Mouse (Mus musculus) midbrain, embryonic 13.5 days (tissue): ENCODE data around the gene Igf1r. TPM values are rescaled to one million over a fixed set of nuclear protein-coding genes. Genes with fewer than 3 reads are reported as not detected.

Source experiments
- ATAC-seq: fragments of 200-750 bp; cut with Nextera tagmentation; 2 replicates; pipeline ENCODE4 v1.8.0; 2017; ENCODE audit warnings: mild to moderate bottlenecking, moderate TSS enrichment, moderate library complexity
- H3K27ac ChIP-seq: fragments of 300-500 bp; sonication (generic); 2 replicates; pipeline ENCODE4 v1.5.1; 2015; ENCODE audit warnings: inconsistent platforms, mild to moderate bottlenecking, moderate library complexity
- H3K27me3 ChIP-seq: fragments of 300-500 bp; sonication (generic); 2 replicates; pipeline ENCODE4 v1.6.1; 2015; ENCODE audit warnings: mild to moderate bottlenecking, inconsistent platforms
- H3K36me3 ChIP-seq: fragments of 300-500 bp; sonication (generic); 2 replicates; pipeline ENCODE4 v1.6.1; 2015; ENCODE audit warnings: mild to moderate bottlenecking, inconsistent platforms
- H3K4me1 ChIP-seq: fragments of 300-500 bp; sonication (generic); replicated peaks from 2 replicates; pipeline ENCODE4 v1.6.1; 2015; ENCODE audit warnings: inconsistent platforms
- H3K4me2 ChIP-seq: fragments of 300-500 bp; sonication (generic); replicated peaks from 2 replicates; pipeline ENCODE4 v1.6.1; 2015; ENCODE audit warnings: moderate library complexity, mild to moderate bottlenecking, inconsistent platforms
- H3K4me3 ChIP-seq: fragments of 300-500 bp; sonication (generic); replicated peaks from 2 replicates; pipeline ENCODE4 v1.5.1; 2015; ENCODE audit warnings: mild to moderate bottlenecking, inconsistent platforms
- H3K9ac ChIP-seq: fragments of 300-500 bp; sonication (generic); replicated peaks from 2 replicates; pipeline ENCODE4 v1.6.1; 2015; ENCODE audit warnings: mild to moderate bottlenecking, inconsistent platforms
- H3K9me3 ChIP-seq: fragments of 300-500 bp; sonication (generic); 2 replicates; pipeline ENCODE4 v1.6.1; 2016; ENCODE audit warnings: mild to moderate bottlenecking, inconsistent platforms
- WGBS: fragments of 180-500 bp; shearing (Covaris S2); methylation state at CpG from one replicate; pipeline ENCODE4 v1.1.7; 2015; 5-methylcytosine and 5-hydroxymethylcytosine counted together
- polyA plus RNA-seq: library from polyadenylated mRNA; unstranded; fragments of >200 nt; fragmentation: Nextera tagmentation; extraction: Ambion mirVana; gene quantifications from 2 replicates; pipeline ENCODE4 v1.2.1, GENCODE M21; 2015

Gene Igf1r
- polyA plus RNA-seq, 1 experiment from 2014 or later: 31.4 TPM

DNA sequence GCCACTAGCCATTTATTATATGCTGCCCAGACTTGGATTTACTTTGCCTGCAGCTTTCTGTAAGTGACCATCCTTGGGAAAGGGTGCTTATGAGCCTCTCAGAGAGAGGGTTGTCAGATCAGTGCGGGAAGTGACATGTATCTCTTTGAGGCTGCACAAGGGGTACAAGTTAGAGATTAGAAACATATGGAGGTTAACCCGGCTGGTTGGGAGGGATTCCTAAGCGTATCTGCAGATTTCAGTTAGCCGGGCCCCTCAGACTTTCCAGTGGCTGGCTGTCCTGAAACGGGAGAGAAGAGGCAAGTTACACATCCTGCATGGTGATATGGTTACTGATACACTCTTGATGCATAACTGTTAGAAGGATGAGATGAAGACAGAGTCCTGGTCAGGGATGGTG, 161.7 kb downstream of the Igf1r start:
- peaks cover 19% of the 10 kb centered on the region for H3K4me1 ChIP-seq
- no peak overlapping the region for H3K9ac ChIP-seq
- H3K36me3 ChIP-seq: no peaks in the 10 kb centered on the region
- no peak for ATAC-seq
- WGBS: 73% methylated on average over 5 of the region's 5 CpGs
- no peaks in the 10 kb centered on the region for H3K9me3 ChIP-seq
- H3K4me2 ChIP-seq: no peak overlapping the region
- no peak overlapping the region for H3K27ac ChIP-seq
- no peaks in the 10 kb centered on the region for H3K27me3 ChIP-seq
- no peak overlapping the region for H3K4me3 ChIP-seq

DNA sequence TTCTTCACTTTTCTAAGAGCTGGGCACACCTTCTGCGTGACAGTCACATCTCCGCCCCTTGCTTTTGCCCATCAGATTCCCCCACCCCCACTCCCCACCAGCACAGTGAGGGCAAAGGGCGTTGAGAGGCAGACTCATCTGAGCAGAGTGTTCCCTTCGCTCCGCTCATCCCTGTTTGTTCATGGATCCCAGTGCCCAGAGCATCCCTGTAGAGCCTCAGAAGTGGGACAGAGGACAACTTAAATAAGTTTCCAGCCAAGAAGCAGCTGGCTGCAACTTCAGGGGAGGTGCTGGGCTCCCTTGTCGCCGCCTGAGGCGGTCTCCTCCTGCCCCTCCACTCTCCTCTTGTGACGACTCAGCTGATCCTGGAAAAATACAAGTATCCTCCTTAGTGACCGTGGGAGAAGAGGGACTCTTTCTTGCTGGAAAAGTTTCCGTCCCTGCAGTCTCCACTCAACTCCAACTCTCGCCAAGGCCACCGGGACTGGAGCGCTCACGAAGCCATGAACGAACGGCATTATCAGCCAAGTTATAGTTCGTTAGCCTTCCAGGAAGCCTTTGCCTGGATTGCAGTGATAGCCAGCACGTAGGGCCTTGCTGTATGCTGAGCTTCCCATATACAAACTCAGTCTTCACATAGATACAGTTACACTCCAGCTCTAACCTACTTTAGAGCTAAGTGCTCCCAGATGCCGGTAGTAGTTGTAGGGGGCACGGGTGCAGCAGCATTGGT, 162.5 kb downstream of the Igf1r start:
- 82% methylated on average over 21 of the region's 21 CpGs for WGBS
- ATAC-seq: no peak

GRCm38 (mm10) chr7:68117567-68117966, 164.9 kb downstream of the Igf1r start:
- Histone ChIP-seq H3K27ac (no peak overlapping the region), H3K4me3 (no peak overlapping the region), H3K27me3 (no peaks in the 10 kb centered on the region), H3K9me3 (no peaks in the 10 kb centered on the region), H3K4me1 (peaks cover 19% of the 10 kb centered on the region), H3K9ac (no peak overlapping the region), H3K36me3 (no peaks in the 10 kb centered on the region), H3K4me2 (no peak overlapping the region)
- WGBS: 63% methylated on average over 5 of the region's 5 CpGs
- no peak for ATAC-seq

More for the DNA sequence above, 162.5 kb downstream of the Igf1r start:
- H3K9ac ChIP-seq: no peak overlapping the region
- H3K27me3 ChIP-seq: no peaks in the 10 kb centered on the region
- H3K27ac ChIP-seq: no peak overlapping the region
- H3K9me3 ChIP-seq: no peaks in the 10 kb centered on the region
- H3K4me2 ChIP-seq: no peak overlapping the region
- no peaks in the 10 kb centered on the region for H3K36me3 ChIP-seq
- peaks cover 19% of the 10 kb centered on the region for H3K4me1 ChIP-seq
- H3K4me3 ChIP-seq: no peak overlapping the region

DNA sequence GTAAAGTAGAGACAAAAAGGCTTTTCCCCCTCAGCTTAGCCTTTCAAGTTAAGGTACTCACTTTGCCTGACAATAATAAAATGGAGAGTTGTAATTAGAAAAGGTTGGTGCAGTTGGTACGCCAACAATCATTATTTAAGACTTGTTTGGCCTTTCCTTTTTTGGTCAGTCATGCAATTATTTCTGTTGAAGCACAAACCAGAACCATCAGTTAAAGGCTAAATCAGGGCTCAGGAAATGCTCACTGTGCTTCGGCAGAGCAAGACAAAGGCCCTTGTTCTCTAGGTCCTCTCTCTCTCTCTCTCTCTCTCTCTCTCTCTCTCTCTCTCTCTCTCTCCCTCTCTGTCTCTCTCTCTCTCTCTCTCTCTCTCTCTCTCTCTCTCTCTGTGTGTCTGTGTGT, 165.4 kb downstream of the Igf1r start:
- Histone ChIP-seq H3K27ac (no peak overlapping the region), H3K4me2 (no peak overlapping the region), H3K9ac (no peak overlapping the region), H3K4me1 (peaks cover 19% of the 10 kb centered on the region), H3K36me3 (no peaks in the 10 kb centered on the region), H3K9me3 (no peaks in the 10 kb centered on the region), H3K4me3 (no peak overlapping the region), H3K27me3 (no peaks in the 10 kb centered on the region)
- 34% methylated on average over 2 of the region's 2 CpGs for WGBS
- ATAC-seq: no peak

DNA sequence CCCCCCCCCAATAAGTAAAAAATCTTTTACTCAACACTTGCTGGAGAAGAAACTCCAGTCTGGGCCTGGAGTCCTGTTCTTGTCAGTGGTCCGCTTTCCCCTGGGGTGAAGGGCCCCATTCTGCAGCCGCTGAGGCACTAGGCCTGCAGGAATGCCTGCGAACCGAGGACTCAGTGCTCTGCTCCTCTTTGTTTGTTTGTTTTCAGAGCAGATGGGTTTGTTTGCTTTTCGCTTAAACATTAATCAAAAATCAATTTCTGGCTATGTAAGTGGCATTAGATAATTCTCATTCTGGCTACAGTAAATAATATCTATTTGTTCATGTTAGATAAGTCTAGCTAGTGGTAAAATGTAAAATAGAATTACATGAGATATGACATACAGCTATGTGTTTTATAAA, 167.0 kb downstream of the Igf1r start:
- H3K27me3 ChIP-seq: no peaks in the 10 kb centered on the region
- H3K9me3 ChIP-seq: no peaks in the 10 kb centered on the region
- H3K4me1 ChIP-seq: peaks cover 15% of the 10 kb centered on the region
- H3K27ac ChIP-seq: no peak overlapping the region
- 73% methylated on average over 5 of the region's 5 CpGs for WGBS
- no peaks in the 10 kb centered on the region for H3K36me3 ChIP-seq
- ATAC-seq: no peak
- no peak overlapping the region for H3K4me2 ChIP-seq
- no peak overlapping the region for H3K4me3 ChIP-seq
- no peak overlapping the region for H3K9ac ChIP-seq

GRCm38 (mm10) chr7:68122418-68122817, 169.8 kb downstream of the Igf1r start:
- Histone ChIP-seq H3K4me2 (no peak overlapping the region), H3K27ac (no peak overlapping the region), H3K36me3 (no peaks in the 10 kb centered on the region), H3K27me3 (no peaks in the 10 kb centered on the region), H3K4me1 (peaks cover 29% of the 10 kb centered on the region), H3K9me3 (no peaks in the 10 kb centered on the region), H3K9ac (no peak overlapping the region), H3K4me3 (no peak overlapping the region)
- WGBS: 77% methylated on average over 3 of the region's 3 CpGs
- ATAC-seq: no peak

- H3K36me3 ChIP-seq: no peaks in the 10 kb centered on the region
- H3K27me3 ChIP-seq: no peaks in the 10 kb centered on the region
- no peak overlapping the region for H3K9ac ChIP-seq
- no peak overlapping the region for H3K4me3 ChIP-seq
- no peak overlapping the region for H3K4me2 ChIP-seq
- WGBS: 70% methylated on average over 2 of the region's 2 CpGs
- H3K9me3 ChIP-seq: no peaks in the 10 kb centered on the region
- no peak for ATAC-seq
- H3K4me1 ChIP-seq: peaks cover 34% of the 10 kb centered on the region
- H3K27ac ChIP-seq: no peak overlapping the region
Observed at GRCm38 (mm10) chr7:68125347-68125746, 172.7 kb downstream of the Igf1r start.

DNA sequence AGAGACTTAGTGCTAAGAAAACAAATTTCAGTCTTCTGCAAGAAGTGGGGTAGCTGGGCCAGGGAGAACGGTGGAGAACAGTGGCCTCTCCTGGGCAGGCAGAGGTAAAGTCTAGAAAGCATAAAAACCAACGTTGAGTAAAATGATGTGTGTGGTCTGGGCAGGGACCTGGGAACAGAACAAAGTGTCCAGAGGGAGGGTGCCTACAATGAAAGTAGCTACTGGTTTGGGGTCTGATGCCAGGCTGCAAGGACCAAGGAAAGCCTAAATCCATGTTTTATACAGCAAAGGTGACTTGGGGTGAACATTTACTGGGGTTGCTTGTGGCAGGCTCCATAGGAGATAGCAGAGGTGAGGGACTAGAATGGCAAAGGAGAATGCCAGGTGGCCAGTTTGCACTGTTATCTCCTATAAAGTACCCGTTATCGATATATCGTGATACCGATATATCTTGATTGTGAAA, 175.2 kb downstream of the Igf1r start:
- Histone ChIP-seq H3K4me2 (peak overlapping the region; percentile 76), H3K9ac (peak overlapping the region; percentile 70), H3K36me3 (no peaks in the 10 kb centered on the region), H3K27me3 (no peaks in the 10 kb centered on the region), H3K9me3 (no peaks in the 10 kb centered on the region), H3K27ac (peak overlapping the region; percentile 95), H3K4me1 (peaks cover 59% of the 10 kb centered on the region), H3K4me3 (peak overlapping the region; percentile 58)
- ATAC-seq: no peak
- 42% methylated on average over 6 of the region's 6 CpGs for WGBS

- Histone ChIP-seq H3K27ac (peak overlapping the region; percentile 95), H3K4me1 (peaks cover 63% of the 10 kb centered on the region), H3K9ac (peak overlapping the region; percentile 70), H3K27me3 (no peaks in the 10 kb centered on the region), H3K36me3 (no peaks in the 10 kb centered on the region), H3K9me3 (no peaks in the 10 kb centered on the region), H3K4me3 (peak overlapping the region; percentile 58), H3K4me2 (peak overlapping the region; percentile 76)
- ATAC-seq: no peak
- WGBS: 6% methylated on average over 7 of the region's 7 CpGs
Observed at GRCm38 (mm10) chr7:68128271-68128674, 175.6 kb downstream of the Igf1r start.

- peak overlapping the region; percentile 95 for H3K27ac ChIP-seq
- no peaks in the 10 kb centered on the region for H3K27me3 ChIP-seq
- peak overlapping the region; percentile 76 for H3K4me2 ChIP-seq
- peak; percentile 92 for ATAC-seq
- H3K4me1 ChIP-seq: peaks cover 69% of the 10 kb centered on the region
- WGBS: 0% methylated on average over 19 of the region's 19 CpGs
- H3K36me3 ChIP-seq: no peaks in the 10 kb centered on the region
- H3K9me3 ChIP-seq: no peaks in the 10 kb centered on the region
- H3K4me3 ChIP-seq: peak overlapping the region; percentile 58
- peak overlapping the region; percentile 82 for H3K9ac ChIP-seq
Observed at GRCm38 (mm10) chr7:68129077-68129511, 176.5 kb downstream of the Igf1r start.

DNA sequence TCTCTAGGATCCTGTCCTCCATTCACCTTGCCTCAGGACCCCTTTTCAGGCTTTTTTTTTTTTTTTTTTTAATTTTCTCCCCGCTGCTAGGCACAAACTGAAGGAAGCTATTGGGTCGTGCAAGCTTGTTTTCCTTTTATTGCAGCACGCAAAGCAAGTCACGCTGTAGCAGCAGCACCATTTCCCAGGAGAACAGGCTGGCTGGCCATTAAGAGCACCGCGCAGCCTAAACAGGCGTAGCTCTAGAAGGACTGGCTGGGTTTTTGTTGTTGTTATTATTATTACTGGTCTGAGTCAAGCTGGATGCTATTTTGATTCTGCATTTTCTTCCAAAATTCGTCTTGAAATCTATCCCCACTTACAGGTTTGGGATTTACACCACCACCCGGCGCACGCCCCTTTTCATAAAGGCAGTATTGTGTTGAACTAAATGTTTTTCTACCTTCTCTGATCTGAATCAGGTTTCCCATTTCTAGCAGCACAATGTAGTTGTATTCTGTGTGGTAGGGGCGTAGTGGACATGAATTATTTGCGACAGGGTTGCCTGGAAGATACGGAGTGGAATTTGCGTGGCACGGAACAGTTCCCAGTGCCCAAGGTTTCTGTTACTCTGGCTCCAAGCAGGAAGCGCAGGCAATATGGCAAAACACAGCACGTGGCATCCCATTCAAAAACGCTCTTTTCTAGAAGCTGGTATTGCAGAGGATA, 177.1 kb downstream of the Igf1r start:
- ATAC-seq: peak; percentile 57
- H3K9me3 ChIP-seq: no peaks in the 10 kb centered on the region
- no peaks in the 10 kb centered on the region for H3K27me3 ChIP-seq
- no peaks in the 10 kb centered on the region for H3K36me3 ChIP-seq
- H3K4me1 ChIP-seq: peaks cover 69% of the 10 kb centered on the region
- peak overlapping the region; percentile 58 for H3K4me3 ChIP-seq
- H3K4me2 ChIP-seq: peak overlapping the region; percentile 76
- H3K27ac ChIP-seq: peak overlapping the region; percentile 95
- 2% methylated on average over 19 of the region's 19 CpGs for WGBS
- peak overlapping the region; percentile 82 for H3K9ac ChIP-seq

DNA sequence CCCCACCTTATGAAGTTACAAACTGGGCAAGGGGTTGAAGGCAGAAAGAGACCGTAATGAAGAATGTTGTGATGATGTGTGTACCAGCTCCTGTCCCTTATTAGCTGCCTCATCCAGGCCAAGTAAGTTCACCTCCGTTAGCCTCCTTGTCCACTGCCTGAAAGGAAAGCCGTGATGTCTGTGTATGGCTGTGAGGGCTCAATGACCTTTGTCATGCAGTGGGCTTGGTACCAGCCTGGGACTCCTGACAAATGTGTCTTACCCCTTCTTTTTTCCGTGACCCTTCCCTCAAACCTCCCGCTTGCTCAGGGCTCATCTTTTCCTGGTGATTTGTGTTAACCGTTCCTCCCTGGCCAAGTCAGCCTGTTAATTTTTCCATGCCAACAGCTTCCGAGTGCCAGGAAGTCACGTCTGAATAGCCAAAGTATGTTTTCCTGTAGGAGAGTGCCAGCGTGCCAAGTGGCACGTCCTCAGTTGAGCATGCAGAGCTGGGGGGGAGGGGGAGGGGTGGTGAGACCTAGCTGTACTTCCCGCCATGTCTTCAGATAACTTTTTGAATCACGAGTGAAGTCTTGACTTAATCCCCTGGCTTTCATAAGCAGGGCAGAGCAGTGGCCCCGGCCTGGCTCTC, 178.4 kb downstream of the Igf1r start:
- Histone ChIP-seq H3K9ac (no peak overlapping the region), H3K4me3 (no peak overlapping the region), H3K27ac (no peak overlapping the region; the same call in 1 of the 2 replicates), H3K4me1 (peaks cover 57% of the 10 kb centered on the region), H3K27me3 (no peaks in the 10 kb centered on the region), H3K9me3 (no peaks in the 10 kb centered on the region), H3K4me2 (no peak overlapping the region), H3K36me3 (no peaks in the 10 kb centered on the region)
- no peak for ATAC-seq
- WGBS: 60% methylated on average over 13 of the region's 13 CpGs
